Mouse (Mus musculus): ENCODE results near the gene Fcgr1. TPM values are rescaled to one million over a fixed set of nuclear protein-coding genes. Genes with fewer than 3 reads are reported as not detected.
"Not testable (repeated sequence)": the region's sequence is repeated elsewhere in the genome, so short reads cannot be mapped to it uniquely, and the experiment has no call there.

Fcgr1 gene
- total RNA-seq (2021) = 1 to 10 TPM; 1.1 to 1.8 TPM
- long read RNA-seq, experiment 1, partial matches to known transcripts = 1 of 2 reads
- long read RNA-seq, experiment 1, other reads (novel, unspliced or antisense) = 0 of 2 reads
- long read RNA-seq, experiment 2, partial matches to known transcripts = 0 of 2 reads
- long read RNA-seq, experiment 2, other reads (novel, unspliced or antisense) = 0 of 2 reads

- no peak for DNase-seq (ENCODE audit: low spot score in 2 of 2)
These were observed at the start of gene Fcgr1 for GRCm38 (mm10) chr3:96293787-96294186. TSS of gene Fcgr1 (minus strand) at chr3:96293969.

- not testable (repeated sequence) for DNase-seq (ENCODE audit: low spot score in 2 of 2)
These were observed 48.9 kb upstream of the Fcgr1 start for GRCm38 (mm10) chr3:96342652-96343051.

- DNase-seq (ENCODE audit: low spot score in 2 of 2) = not testable (repeated sequence)
These were observed 48.3 kb upstream of the Fcgr1 start for GRCm38 (mm10) chr3:96342100-96342499.

- DNase-seq (ENCODE audit: low spot score in 2 of 2) = no peak
These were observed 47.0 kb upstream of the Fcgr1 start for GRCm38 (mm10) chr3:96340611-96341312.

- DNase-seq (ENCODE audit: low spot score in 2 of 2) = no peak
These were observed 45.2 kb upstream of the Fcgr1 start for GRCm38 (mm10) chr3:96338849-96339480.

GRCm38 (mm10) chr3:96338043-96338442, 44.3 kb upstream of the Fcgr1 start:
- DNase-seq (ENCODE audit: low spot score in 2 of 2) = no peak

- DNase-seq (ENCODE audit: low spot score in 2 of 2) = no peak
These were observed 43.5 kb upstream of the Fcgr1 start for GRCm38 (mm10) chr3:96337269-96337668.

GRCm38 (mm10) chr3:96336636-96337035, 42.9 kb upstream of the Fcgr1 start:
- DNase-seq (ENCODE audit: low spot score in 2 of 2) = no peak

- no peak for DNase-seq (ENCODE audit: low spot score in 2 of 2)
These were observed 41.8 kb upstream of the Fcgr1 start for GRCm38 (mm10) chr3:96335591-96335990.

- no peak for DNase-seq (ENCODE audit: low spot score in 2 of 2)
These were observed 41.4 kb upstream of the Fcgr1 start for GRCm38 (mm10) chr3:96335163-96335550.

GRCm38 (mm10) chr3:96334175-96335162, 40.7 kb upstream of the Fcgr1 start:
- DNase-seq (ENCODE audit: low spot score in 2 of 2) = no peak

- no peak for DNase-seq (ENCODE audit: low spot score in 2 of 2)
These were observed 39.8 kb upstream of the Fcgr1 start for GRCm38 (mm10) chr3:96333396-96334174.

- no peak for DNase-seq (ENCODE audit: low spot score in 2 of 2)
These were observed 39.0 kb upstream of the Fcgr1 start for GRCm38 (mm10) chr3:96332631-96333395.

GRCm38 (mm10) chr3:96332000-96332399, 38.2 kb upstream of the Fcgr1 start:
- no peak for DNase-seq (ENCODE audit: low spot score in 2 of 2)

GRCm38 (mm10) chr3:96331438-96331837, 37.7 kb upstream of the Fcgr1 start:
- no peak for DNase-seq (ENCODE audit: low spot score in 2 of 2)

GRCm38 (mm10) chr3:96330603-96331002, 36.8 kb upstream of the Fcgr1 start:
- no peak for DNase-seq (ENCODE audit: low spot score in 2 of 2)

GRCm38 (mm10) chr3:96330181-96330580, 36.4 kb upstream of the Fcgr1 start:
- DNase-seq (ENCODE audit: low spot score in 2 of 2) = no peak

- no peak for DNase-seq (ENCODE audit: low spot score in 2 of 2)
These were observed 35.1 kb upstream of the Fcgr1 start for GRCm38 (mm10) chr3:96328730-96329387.

GRCm38 (mm10) chr3:96328060-96328729, 34.4 kb upstream of the Fcgr1 start:
- DNase-seq (ENCODE audit: low spot score in 2 of 2) = not testable (repeated sequence)
